Mouse (Mus musculus) 3134 (cell line): ENCODE measurements around the gene Traf3ip2.

Source experiments
- DNase-seq: peaks from one replicate; pipeline ENCODE4 v3.0.0-alpha.2; 2011; ENCODE audit warnings: low spot score; ENCODE audit not compliant: insufficient read length; ENCODE audit errors: extremely low read depth

Gene Traf3ip2

DNA sequence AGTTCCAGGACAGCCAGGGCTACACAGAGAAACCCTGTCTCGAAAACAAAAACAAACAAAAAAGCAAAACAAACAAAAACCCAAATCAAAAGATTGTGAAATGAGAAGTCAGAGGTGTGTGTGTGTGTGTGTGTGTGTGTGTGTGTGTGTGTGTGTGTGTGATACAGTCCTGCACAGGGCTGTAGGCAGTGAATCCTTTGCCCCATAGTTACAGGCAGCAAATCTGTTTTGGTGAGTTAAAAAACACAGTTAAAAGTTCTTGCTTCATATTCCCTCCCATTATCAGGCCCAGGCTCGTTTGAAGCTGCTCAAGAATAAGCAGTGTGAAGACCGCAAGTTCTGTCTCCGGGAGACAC is at the start of gene Traf3ip2:
Gene Traf3ip2, plus strand, starts transcription at position 302 of the 356 bp plus-strand sequence.
- no peak for DNase-seq

DNA sequence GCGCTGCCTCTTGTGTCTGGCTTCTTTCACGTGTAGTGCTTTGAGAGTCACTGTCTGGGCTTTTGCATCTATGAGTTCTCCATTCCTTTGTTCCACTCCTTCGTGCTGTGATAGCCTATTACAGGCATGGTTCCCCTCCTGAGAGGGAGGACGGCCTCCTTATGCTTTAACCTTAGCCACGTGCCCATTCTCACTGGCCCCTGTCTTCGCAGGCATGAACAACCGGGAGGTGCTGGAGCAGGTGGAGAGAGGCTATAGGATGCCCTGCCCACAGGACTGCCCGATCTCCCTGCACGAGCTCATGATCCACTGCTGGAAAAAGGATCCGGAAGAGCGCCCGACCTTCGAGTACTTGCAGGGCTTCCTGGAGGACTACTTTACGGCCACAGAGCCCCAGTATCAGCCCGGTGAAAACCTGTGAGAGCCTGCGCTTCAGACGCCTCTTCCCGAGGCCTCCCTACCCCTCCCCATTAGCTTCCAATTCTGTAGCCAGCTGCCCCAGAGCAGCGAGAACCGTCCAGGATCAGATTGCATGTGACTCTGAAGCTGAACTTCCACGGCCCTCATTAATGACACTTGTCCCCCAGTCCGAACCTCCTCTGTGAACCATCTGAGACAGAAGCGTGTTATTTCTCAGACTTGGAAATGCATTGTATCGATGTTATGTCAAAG is 49.0 kb upstream of the Traf3ip2 start:
- no peak for DNase-seq

DNA sequence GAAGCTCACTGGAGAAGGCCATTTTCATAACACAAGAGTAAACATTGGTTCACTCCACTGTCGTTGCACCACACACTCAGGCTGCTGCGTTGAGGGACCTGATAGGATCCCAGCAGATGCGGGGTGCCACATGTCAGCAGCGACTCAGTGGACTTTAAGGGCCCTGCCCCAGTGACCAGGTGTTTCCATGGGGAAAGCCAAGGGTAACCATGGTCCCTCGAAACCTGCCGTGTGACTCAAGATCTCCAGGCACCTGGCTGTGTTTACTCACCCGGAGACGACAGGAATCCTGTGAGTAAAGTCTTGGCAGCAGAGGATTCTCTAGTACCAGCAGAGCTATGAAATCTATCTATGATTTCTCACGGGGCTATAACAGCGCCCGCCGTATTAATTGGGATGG is 45.8 kb upstream of the Traf3ip2 start:
- DNase-seq, result no peak

DNA sequence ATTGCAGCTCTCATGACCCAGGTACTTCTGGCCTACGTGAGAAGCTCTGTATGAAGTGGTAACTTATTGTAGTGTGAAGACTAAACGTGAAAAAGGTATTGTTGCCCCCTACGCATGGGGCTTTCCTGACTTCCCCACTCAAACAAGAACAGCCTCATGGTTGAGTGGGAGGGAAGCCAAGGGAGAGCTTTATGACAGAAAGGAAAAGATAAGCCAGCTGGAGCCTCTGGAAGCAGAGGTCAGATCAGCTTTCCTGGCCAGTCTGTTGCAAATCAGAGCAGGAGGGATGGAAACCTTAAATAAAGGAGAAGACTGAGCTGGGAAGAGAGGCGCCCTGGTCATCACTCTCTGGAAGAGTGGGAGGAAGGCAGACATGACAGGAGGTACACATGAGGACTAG is 43.7 kb upstream of the Traf3ip2 start:
- no peak for DNase-seq

DNA sequence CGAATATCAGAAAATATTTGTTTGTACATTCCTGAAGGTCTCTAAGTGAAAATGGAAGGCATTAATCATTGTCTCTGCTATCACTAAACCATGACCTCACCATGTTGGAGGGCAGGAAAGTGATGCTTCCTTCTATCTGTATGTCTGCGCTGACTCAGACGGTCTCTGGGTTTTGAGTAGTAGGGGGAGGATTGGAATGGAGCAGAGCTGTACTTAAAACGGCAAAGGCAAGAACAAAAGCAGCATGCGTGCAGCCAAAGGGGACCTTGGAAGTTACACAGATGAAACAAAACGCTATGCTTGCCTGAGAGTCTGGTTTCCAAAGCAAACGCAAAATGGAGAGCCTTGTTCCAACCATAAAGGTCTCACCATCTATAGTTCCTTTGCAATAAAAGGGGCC is 41.7 kb upstream of the Traf3ip2 start:
- DNase-seq, result no peak

DNA sequence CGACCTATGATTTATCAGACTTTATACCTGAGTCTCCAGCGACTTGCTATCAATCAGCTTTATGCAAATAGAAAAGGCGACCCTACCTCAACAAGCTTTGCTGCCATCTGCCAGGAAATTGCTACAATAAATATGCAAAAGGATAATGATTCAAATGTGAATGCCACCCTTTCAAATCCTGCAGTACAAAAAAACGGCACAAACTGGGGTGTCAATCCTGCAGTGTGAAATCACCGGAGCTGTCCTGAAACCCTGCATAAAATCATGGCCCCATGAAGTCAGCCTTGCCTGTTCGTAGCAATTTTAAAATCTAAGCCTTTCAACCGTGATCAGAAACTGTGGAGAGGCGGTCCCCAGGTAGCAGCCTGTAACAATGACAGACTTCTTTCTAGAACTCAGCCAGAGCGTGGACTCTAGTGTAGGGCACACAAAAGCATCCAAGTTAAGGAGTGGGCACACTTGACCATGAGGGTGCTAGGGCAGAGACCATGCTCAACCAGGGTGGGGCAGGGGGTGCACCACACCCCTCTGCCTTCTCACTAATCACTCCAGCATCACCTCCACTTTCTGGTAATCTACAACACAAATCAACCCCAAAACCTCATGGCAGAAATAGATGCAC is 40.6 kb upstream of the Traf3ip2 start:
- no peak for DNase-seq

DNA sequence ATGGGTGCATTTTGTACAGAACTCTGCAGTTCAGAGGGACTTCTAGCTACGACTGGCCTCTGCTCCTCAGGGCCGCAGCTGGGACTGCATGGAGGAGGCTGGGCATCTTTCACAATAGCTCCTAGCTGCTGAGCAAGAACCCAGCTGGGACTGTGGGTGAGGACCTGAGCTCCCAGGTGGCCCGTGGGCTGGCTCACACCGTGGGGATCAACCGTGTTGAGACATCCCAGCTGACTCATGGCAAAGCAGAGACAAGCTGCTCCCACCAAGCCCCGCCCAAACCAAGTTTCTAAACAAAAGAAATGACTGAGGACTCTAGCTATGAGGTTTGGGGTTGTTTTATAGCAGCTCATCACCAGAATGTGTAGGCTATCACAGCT is 40.1 kb upstream of the Traf3ip2 start:
- peak; percentile 65 for DNase-seq

DNA sequence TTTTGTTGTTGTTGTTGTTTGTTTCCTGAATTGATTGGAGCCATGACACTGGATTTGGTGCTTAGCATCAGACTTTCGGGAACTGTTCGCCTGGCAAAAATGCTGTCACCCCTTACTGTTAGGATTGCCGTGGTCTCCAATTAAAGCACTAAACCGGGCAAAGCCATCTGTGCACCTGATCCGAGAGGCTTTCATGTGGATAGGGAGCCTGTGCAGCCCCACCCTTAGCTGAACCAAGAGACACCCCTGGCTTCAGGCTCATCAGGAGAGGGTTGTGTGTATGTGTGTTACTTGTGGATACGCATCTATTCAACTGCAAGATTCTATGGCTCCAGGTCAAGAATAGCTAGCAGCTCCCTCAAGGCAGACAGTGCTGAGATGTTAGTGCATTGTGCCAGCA is 36.3 kb upstream of the Traf3ip2 start:
- DNase-seq, result no peak

DNA sequence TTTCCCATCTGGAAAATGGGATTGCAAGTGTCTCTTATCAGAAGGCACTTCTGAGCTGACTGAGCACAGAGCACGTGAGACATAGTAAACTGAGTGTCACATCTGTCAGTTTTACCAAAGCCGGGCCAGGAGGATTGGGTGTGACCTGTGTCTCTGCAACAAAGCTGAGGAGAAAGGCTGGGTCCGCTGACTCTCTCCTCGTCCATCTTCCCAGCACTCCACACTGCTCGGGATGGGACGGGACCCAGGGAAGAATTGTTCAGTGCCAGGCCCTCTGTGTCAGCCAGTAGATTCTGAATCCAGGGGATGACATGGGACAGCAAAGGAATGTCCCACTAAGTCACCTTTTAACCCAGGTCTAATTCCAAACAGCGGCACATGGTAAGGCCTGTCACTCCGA is 32.3 kb upstream of the Traf3ip2 start:
- no peak for DNase-seq

DNA sequence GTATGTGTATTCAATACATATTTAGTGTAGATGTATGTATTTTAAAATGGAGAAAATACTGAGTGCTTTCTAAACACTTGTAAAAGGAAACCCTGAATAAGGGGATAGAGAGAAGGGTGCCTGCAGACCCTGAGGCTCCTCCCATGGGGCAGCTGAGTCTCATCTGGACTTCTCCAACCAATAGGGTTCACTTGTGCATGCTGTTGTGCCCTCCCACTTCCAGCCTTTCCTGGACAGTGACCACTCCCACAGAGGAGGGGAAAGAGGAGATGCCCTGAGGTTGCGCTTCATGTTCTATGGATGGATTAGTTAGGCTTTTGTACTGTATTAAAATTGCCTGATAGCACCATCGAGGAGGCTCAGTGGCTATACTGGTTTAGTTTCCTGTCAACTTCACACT is 30.3 kb upstream of the Traf3ip2 start:
- DNase-seq, result no peak

DNA sequence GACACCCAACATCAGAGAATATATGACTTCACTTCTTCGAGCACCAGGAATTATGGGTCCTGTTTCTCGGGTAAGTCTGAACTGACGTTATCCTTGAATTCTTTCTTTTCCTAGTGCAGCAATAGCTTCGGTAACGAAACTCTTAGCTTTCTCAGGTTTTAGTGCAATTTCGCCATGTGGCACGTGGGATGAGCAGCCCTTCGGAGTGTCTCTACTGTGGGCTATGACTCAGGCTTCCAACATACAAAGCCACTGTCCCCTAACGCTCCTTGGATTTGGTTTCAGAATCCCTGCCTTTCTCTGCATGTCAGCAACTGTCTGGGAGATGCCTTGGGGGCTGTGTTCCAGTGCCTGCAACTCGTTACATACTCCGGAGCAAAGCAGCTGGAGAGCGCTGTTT is 29.0 kb upstream of the Traf3ip2 start:
- DNase-seq, result no peak

DNA sequence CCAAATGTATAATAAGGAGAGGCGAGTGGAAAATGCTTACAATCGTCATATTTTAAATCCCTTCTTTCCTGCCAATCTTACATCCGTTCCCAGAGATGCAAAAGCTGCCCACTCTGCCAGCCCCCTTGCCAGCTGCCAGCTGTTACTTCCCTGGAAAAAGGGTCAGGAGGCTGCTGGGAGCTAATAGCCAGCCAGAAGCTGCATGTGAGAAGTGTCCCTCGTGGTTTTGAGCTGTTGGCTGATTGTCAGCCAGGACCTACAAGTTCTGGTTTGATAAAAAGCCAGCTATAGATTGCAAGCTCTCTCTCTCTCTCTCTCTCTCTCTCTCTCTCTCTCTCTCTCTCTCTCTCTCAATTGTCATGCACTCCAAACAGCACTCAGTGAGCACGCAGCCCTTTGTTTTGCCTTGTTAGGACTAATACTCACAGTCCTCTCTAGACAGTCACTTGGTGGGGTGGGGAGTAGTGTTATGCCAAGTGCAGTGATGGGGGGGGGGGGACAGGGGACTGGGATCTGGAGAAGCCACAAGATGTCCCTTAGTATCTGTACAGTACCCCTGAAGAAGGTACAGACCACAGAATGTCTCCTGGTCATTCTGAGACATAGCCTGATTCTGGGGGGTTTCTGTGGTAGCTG is 25.3 kb upstream of the Traf3ip2 start:
- no peak for DNase-seq

DNA sequence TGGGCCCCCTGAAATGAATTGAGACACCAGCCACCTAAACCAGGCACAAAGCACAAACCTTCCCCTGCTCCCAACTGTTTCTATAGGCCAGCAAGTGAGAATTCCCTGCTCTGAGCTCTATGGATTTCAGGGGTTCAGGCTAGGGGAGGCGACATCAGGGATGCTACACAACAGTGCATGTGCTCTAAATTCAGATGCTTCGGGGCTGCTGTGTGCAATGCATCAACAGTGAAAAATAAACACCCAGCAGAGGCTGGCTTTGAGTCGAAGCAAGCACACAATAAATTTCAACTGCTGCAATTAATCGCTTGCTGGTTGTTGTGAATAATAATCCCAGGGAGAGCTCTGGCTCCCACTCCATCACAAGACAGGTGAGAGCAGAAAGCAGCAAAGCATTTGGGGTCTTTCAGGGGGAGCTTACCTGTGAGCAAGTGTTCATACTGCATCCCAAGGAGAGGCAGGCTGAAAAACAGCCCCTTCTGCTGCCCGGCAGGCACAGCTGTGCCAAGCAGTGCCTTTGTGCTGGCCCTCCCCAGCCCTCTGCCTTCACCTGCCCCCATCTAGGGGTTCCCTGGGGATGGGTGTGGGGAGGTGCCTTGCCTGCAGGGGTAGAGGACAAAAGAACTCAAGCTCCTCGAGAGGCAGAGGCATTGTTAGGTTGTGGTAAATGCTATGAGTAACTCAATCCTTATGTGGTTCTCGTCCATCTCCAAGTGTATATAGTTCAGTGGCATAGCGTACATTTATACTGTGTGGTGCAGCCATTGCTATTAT is 24.6 kb upstream of the Traf3ip2 start:
- no peak for DNase-seq

DNA sequence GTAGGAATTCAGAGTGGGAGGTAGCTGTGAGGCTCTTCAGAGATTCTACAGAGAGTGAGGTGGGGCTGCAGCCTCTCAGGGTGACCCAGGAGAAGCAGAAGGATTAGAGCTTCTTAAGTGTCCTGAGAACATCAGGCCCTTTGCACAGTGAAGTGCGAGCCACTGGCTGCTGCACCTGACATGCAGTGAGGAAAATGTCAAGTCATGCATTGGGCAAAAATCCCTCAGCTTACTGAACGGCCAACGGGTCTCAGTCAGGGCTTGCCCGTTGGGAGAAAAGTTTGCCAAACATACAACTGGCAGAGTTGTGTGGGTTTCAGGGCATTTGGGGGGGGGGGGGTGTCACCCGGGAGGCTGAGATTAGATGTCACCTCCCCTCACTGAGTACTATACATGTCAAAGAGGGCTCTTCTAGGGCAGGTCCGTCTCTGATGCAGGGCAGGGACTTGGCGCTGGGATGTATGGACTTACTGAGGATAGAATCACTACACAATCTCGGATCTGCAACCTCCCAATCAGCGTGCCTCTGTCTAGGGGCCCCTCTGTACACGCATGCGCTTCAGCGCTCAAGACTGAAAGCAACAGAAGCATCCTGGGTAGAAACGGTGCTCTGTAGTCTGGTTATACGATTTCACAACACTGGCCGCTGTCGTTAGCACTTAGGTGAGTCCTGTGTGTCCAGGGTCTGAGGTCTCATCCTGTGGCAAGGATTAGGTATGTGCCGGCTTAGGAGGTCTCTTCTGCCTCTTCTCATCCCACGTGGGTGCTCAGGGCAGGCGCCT is 22.8 kb upstream of the Traf3ip2 start:
- no peak for DNase-seq

DNA sequence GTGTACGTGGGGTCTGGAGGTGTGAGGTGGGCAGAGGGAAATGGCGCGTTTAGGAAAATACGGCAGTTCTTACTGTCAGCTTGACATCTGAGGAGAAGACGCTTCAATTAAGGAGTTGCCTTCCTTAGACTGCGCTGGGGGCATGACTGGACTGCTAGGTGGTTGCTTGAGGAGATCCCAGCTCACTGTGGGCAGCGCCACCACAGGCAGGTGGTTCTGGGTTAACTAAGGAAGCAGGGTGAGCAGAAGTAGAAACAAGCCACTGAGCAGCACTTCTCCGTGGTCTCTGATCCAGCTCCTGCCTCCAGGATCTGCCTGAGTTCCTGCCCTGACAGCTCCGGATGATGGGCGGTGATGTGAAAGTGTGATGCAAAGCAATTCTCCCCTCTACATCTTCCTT is 22.1 kb upstream of the Traf3ip2 start:
- no peak for DNase-seq

DNA sequence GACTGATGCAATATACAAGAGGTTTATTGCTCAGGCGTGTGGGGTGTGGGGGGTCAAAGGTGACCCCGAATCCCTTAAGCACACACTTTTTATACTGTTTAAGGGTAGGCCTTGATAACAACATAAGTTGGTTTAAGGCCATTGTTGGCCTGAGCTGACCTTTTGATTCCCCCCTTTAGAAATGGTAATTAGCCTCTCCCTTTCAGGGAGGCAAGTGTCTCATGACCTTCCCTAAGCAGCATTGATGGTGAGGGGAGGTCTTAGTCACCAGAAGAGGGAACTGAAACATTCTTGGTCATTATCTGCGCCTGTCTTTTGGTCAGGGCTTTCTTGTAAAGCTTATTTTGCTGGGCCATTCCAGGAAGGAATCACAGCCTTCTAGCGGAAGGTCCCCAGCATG is 20.2 kb upstream of the Traf3ip2 start:
- no peak for DNase-seq

DNA sequence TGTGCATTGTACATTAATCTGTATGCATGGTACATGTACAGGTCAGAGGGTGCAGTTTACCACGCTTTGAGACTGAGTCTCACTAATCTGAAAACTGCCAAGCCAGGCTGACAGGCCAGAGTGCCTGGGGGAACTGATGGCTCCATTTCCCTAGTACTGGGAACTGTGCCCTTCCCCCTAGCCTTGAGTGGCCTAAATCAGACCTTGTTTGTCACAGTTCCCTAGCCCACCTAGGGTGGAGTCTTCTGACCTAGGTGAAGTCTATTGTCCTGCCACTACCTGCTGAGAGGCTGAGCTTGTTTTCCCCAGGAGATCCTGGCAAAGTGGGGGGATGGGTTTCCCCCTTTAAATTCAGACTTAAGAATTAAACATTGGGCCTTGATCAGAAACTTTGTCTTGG is 18.0 kb upstream of the Traf3ip2 start:
- DNase-seq, result no peak

DNA sequence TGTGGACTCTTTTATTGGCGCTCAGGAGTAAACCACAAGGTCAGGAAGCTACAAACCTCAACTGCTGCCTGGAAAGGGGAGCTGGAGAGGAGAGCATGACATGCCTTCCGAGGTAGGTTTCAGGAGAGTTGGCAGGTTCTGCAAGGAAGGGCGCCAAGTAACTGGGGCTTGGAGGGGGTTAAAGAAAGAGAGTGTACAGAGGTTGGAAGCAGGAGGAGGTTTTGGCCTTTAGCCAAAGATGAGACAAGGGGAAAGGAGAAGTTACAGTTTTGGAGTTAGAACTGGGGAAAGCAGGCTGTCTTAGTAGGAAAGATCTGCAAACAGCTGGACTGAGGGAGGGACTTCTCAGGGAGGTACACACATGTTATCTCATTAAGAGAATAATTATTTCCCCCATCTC is 16.9 kb upstream of the Traf3ip2 start:
- peak; percentile 24 for DNase-seq

DNA sequence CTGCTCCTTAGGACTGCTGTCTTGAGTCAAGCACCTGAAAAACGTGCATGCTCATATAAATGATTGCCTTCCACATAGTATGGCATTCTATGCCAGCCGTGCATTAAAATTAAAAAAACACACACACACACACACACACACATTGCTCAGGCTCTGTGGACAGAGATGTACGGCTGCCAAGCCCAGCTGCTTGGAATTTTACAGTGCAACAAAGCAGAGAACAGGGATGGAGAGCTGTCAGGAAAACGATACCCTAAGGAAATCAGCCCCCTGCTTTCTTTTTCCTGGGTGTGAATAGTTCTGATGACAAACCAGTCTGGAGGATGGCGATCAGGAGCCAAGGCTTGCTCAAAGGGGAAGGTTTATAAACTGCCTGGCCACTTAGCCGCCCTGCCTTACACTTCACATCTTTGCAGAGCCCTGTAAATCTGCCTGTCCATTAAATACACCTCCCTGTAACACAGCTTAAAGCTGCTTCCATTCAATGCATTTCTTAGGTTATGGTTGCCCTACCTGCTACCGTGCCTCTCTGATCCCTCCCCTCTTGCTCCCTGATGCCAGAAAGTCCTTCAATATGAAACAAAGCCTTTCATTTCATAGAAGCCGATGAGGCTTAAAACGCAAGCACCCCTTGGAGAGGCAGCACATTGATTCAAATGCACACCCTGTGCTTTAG is 15.5 kb upstream of the Traf3ip2 start:
- DNase-seq, result no peak

DNA sequence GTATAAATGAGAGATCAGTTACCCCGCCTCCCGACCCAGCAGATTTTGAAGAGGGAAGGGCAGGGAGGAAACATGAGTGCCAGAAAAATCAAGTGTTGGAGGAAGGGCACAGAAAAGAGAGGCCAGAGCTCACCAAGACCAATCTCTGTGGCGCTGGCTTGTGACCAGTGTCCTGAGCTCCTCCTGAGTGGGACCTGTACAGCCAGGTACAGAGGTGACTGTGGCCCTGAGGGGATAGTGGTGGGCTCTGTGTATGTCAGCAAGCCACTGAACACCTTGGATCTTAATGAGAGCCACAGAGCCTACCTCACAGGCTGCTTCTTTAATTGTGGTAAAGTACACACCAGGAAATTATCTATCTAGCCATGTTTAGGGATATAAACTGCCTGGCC is 14.9 kb upstream of the Traf3ip2 start:
- DNase-seq, result no peak
